Mouse (Mus musculus) C3H10T1/2 (cell line): Measurements from ENCODE around the gene H2afv. TPM values are rescaled to one million over a fixed set of nuclear protein-coding genes. Genes with fewer than 3 reads are reported as not detected.

Source experiments
- polyA plus RNA-seq, 2 experiments: library from polyadenylated mRNA; unstranded; fragments of >200 nt; fragmentation: generic; extraction: Trizol; gene quantifications; one replicate each; pipeline ENCODE4 v1.2.1; 2012; ENCODE audit warnings: missing spikeins in 2 of 2

H2afv gene
- 100 to 1,000 TPM; 239 to 552 TPM for polyA plus RNA-seq

DNA sequence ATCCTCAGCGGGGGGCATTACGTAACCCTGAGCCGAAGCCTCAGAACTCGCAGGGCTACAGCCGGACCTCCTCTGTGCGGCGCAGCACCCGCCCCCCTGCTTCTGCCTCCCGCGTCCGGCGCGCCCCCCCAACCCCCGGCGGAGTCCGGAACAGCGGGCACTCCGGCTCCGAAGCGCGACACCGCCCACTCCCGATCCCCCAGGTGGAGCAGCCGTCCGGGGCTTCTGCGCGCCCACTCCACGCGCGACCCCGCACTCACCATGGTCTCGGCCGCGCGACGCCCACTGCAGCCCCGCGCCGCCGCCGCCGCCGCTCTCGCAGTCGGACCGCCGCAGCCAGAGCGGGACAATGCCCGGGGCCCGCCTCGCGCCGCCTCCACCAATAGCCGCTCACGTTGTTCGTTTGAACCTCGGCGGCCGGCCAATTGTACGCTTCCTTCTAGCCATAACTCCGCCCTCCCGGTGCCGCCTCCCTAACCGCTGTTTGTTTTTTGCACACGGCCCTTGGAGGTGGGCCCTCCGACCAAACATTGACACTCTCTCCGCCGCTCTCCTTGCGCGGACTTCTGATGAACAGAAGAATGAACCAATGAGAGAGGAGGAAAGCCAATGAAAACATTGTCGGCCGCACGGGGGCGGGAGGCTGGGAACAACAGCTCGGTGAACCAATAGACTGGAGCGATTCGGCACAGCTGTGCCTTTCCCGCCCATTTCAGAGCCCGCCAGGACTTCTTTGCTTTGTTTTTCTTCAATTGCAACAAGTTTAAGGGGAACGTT lies at the start of gene H2afv:
Gene H2afv (minus strand): TSS at position 367 of the 777 bp plus-strand sequence.

DNA sequence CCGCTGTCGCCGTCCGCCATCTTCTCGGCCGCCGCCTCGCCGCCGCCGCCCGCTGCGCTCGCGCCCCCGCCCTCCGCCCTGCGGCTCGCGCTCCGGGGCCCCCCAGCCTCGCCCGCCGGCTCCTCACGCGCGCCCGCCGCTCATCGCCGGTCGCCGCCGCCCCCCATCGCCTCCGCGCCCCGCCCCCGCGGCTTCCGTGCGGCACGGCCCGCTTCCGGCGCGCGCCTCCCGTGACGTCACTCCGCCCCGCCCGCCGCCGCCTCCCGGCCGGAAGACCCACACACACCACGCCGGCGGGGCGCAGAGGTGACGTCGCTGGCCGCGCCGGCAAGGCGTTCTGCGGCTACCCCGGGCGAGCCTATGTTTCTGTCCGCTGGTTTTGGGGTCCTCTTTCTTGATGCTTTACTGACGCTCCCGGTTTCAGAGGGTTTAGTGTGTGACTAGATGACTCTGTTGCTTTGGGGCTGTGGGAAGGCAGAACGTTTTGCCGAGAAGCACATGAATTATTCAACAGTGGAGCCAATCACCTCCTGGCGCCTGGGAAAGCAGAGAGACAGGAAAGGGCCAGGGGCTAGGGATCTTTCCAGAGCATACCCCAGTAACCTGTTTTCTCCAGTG lies 31.7 kb upstream of the H2afv start, which contains the start of gene Purb:
Gene Purb (minus strand): TSS at position 51 of the 618 bp plus-strand sequence.

DNA sequence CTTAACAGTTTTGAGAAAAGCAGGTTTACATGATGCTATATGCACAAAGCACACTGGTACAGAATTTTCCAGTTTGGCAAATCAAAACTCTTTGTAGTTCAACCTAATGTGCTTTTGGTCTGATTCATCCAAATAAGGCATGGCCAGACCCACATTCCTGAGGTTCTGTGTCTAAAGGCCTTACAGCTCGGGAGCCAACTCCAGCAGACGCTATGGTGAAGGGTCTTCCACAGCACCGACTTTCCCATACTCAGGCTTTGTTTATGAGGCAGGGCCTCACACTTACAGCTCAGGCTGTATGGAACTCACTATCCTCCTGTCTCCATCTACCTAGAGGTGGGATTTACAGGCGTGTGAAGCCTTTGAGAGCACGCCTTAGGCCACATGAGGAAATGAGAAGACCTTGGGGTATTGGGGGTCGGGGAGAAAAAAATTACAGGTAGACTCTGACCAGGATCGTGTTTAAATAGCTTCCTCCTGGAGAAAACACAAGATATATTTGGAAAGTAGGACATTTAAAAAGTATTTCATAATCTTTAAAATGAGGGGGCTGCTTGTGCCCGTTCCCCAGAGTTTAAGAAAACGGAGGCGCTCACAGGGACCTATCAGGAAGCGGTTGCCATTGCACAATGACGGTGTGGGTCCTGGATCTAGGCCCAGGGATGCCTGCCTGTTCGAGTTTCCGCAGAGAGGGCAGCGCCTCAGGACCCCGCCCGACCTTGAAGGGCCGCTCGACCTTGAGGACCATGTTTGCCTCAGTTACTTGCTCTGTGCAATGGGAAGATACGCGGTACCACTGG lies 29.3 kb downstream of the H2afv start, which contains the start of gene Ppia:
Gene Ppia (plus strand): TSS at position 693 of the 800 bp plus-strand sequence.

DNA sequence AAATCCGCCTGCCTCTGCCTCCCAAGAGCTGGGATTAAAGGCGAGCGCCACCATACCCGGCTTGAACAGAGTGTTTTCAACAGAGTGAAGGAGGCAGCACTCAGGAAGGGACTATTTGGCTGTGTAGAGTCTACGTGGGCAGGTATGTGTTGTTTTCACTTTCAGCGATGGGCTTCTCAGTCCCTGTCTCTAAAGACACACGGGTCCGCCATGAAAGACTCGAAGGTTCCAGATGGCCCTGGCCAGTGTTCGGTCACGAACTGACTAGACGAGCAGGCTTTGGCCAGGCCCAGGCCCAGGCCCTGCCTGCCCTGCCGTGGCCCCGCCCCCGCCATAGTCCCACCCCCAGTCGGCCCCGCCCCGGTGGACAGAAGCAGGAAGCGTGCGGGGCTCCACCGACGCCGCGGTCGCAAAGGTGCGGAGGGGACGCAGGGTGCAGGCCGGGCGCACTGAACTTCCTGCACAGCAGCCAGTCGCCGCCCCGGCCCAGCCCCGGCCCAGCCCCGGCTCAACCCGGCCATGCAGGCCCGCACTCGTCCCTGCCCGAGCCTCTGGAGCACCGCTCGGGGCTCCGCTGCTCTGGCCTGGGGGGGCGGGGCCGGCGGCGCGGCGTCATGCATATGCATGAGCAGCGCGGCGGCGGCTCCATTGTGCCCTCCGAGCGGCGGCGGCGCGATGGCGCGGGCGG lies 55.4 kb downstream of the H2afv start, which contains the start of gene Zmiz2:
Gene Zmiz2 (plus strand): TSS at position 349 of the 688 bp plus-strand sequence.

Other genes with a start within 250 kb of the H2afv start
- gene A730071L15Rik, start 244.4 kb downstream of the H2afv start, polyA plus RNA-seq, result under 1 TPM; 0.02 to 0.26 TPM
- 10 to 100 TPM; 32.9 to 52.0 TPM for gene Nudcd3, start 244.0 kb downstream of the H2afv start, polyA plus RNA-seq
- gene Npc1l1, start 214.3 kb downstream of the H2afv start, polyA plus RNA-seq, result under 1 TPM; 0.01 to 0.08 TPM
- 100 to 1,000 TPM in 1 of 2 experiments, 10 to 100 TPM in 1; 40.6 to 118 TPM for gene Ddx56, start 176.7 kb downstream of the H2afv start, polyA plus RNA-seq
- gene Tmed4, start 169.6 kb downstream of the H2afv start, polyA plus RNA-seq, result 10 to 100 TPM; 12.7 to 52.1 TPM
- gene Ogdh, start 152.8 kb downstream of the H2afv start, polyA plus RNA-seq, result 10 to 100 TPM; 48.7 to 51.6 TPM
- 10 to 100 TPM; 28.2 to 40.9 TPM for gene Zmiz2, start 55.4 kb downstream of the H2afv start, polyA plus RNA-seq
- 1,000 to 10,000 TPM; 4,568 to 4,925 TPM for gene Ppia, start 29.0 kb downstream of the H2afv start, polyA plus RNA-seq
- gene Purb, start 31.5 kb upstream of the H2afv start, polyA plus RNA-seq, result 1 to 10 TPM; 2.7 to 9.9 TPM
- gene Myo1g, start 76.5 kb upstream of the H2afv start, polyA plus RNA-seq, result under 1 TPM; 0.01 to 0.13 TPM
- gene Ccm2, start 102.4 kb upstream of the H2afv start, polyA plus RNA-seq, result 10 to 100 TPM; 53.3 to 61.3 TPM
- 1 to 10 TPM in 1 of 2 experiments, under 1 TPM in 1; 0.43 to 2.4 TPM for gene Nacad, start 161.6 kb upstream of the H2afv start, polyA plus RNA-seq
- gene Tbrg4, start 181.6 kb upstream of the H2afv start, polyA plus RNA-seq, result 10 to 100 TPM; 31.3 to 81.0 TPM
- gene Wap, start 194.2 kb upstream of the H2afv start, polyA plus RNA-seq, result not detected
- 10 to 100 TPM in 1 of 2 experiments, 1 to 10 TPM in 1; 2.6 to 29.5 TPM for gene Ramp3, start 214.1 kb upstream of the H2afv start, polyA plus RNA-seq